Mouse (Mus musculus): ENCODE results near the gene Dyrk2. TPM values are rescaled to one million over a fixed set of nuclear protein-coding genes. Genes with fewer than 3 reads are reported as not detected.

The Dyrk2 gene
- polyA plus RNA-seq, 1 experiment from 2014 or later: 9.5 TPM

- Histone ChIP-seq H3K27me3 (replicated peaks) (no peaks in the 10 kb centered on the region), H3K9me3 (no peaks in the 10 kb centered on the region), H3K36me3 (no peaks in the 10 kb centered on the region), H3K27ac (no peak overlapping the region), H3K4me2 (replicated peaks) (no peak overlapping the region), H3K4me3 (replicated peaks) (no peak overlapping the region), H3K4me1 (replicated peaks) (peaks cover 8% of the 10 kb centered on the region; the same call in 1 of the 2 replicates), H3K9ac (no peak overlapping the region)
- ATAC-seq: no peak
- WGBS: 56% methylated on average over 8 of the region's 8 CpGs
Observed at GRCm38 (mm10) chr10:118837636-118838035, 32.4 kb downstream of the Dyrk2 start.

- no peaks in the 10 kb centered on the region for H3K9me3 ChIP-seq
- no peak overlapping the region for H3K9ac ChIP-seq
- no peak for ATAC-seq
- no peaks in the 10 kb centered on the region for H3K27me3 ChIP-seq (replicated peaks)
- no peak overlapping the region for H3K4me2 ChIP-seq (replicated peaks)
- WGBS: 69% methylated on average over 8 of the region's 8 CpGs
- H3K4me1 ChIP-seq (replicated peaks): no peaks in the 10 kb centered on the region
- H3K27ac ChIP-seq: no peak overlapping the region
- H3K4me3 ChIP-seq (replicated peaks): no peak overlapping the region
- H3K36me3 ChIP-seq: no peaks in the 10 kb centered on the region
Observed at GRCm38 (mm10) chr10:118831190-118831589, 38.8 kb downstream of the Dyrk2 start.

- H3K9ac ChIP-seq: no peak overlapping the region
- H3K4me1 ChIP-seq (replicated peaks): no peaks in the 10 kb centered on the region
- H3K9me3 ChIP-seq: no peaks in the 10 kb centered on the region
- WGBS: 67% methylated on average over 2 of the region's 2 CpGs
- H3K27me3 ChIP-seq (replicated peaks): no peaks in the 10 kb centered on the region
- no peak overlapping the region for H3K27ac ChIP-seq
- H3K4me3 ChIP-seq (replicated peaks): no peak overlapping the region
- H3K4me2 ChIP-seq (replicated peaks): no peak overlapping the region
- H3K36me3 ChIP-seq: no peaks in the 10 kb centered on the region
- ATAC-seq: no peak
Observed at GRCm38 (mm10) chr10:118829641-118830040, 40.4 kb downstream of the Dyrk2 start.

GRCm38 (mm10) chr10:118827116-118827515 is 42.9 kb downstream of the Dyrk2 start:
- no peak overlapping the region for H3K27ac ChIP-seq
- no peaks in the 10 kb centered on the region for H3K27me3 ChIP-seq (replicated peaks)
- no peaks in the 10 kb centered on the region for H3K9me3 ChIP-seq
- ATAC-seq: no peak
- no peak overlapping the region for H3K4me2 ChIP-seq (replicated peaks)
- WGBS: 93% methylated on average over 7 of the region's 7 CpGs
- H3K4me1 ChIP-seq (replicated peaks): no peaks in the 10 kb centered on the region
- no peak overlapping the region for H3K4me3 ChIP-seq (replicated peaks)
- no peak overlapping the region for H3K9ac ChIP-seq
- H3K36me3 ChIP-seq: no peaks in the 10 kb centered on the region

GRCm38 (mm10) chr10:118824830-118825229 is 45.2 kb downstream of the Dyrk2 start:
- no peak overlapping the region for H3K4me2 ChIP-seq (replicated peaks)
- H3K27me3 ChIP-seq (replicated peaks): no peaks in the 10 kb centered on the region
- WGBS: 85% methylated on average over 8 of the region's 8 CpGs
- H3K4me1 ChIP-seq (replicated peaks): no peaks in the 10 kb centered on the region
- H3K9me3 ChIP-seq: no peaks in the 10 kb centered on the region
- H3K36me3 ChIP-seq: no peaks in the 10 kb centered on the region
- H3K27ac ChIP-seq: no peak overlapping the region
- H3K9ac ChIP-seq: no peak overlapping the region
- no peak overlapping the region for H3K4me3 ChIP-seq (replicated peaks)
- ATAC-seq: no peak

GRCm38 (mm10) chr10:118820901-118821300 is 49.1 kb downstream of the Dyrk2 start:
- Histone ChIP-seq H3K9me3 (no peaks in the 10 kb centered on the region), H3K4me2 (replicated peaks) (no peak overlapping the region), H3K4me3 (replicated peaks) (no peak overlapping the region), H3K27me3 (replicated peaks) (no peaks in the 10 kb centered on the region), H3K4me1 (replicated peaks) (no peaks in the 10 kb centered on the region), H3K9ac (no peak overlapping the region), H3K36me3 (no peaks in the 10 kb centered on the region), H3K27ac (no peak overlapping the region)
- WGBS: 32% methylated on average over 7 of the region's 7 CpGs
- peak; percentile 75 for ATAC-seq

GRCm38 (mm10) chr10:118819846-118820245 is 50.2 kb downstream of the Dyrk2 start:
- Histone ChIP-seq H3K9ac (no peak overlapping the region), H3K4me1 (replicated peaks) (no peaks in the 10 kb centered on the region), H3K27me3 (replicated peaks) (no peaks in the 10 kb centered on the region), H3K27ac (0 out of 2 replicates have a peak overlapping the region, but pooled peaks have one; percentile 3), H3K4me3 (replicated peaks) (no peak overlapping the region), H3K4me2 (replicated peaks) (no peak overlapping the region), H3K36me3 (no peaks in the 10 kb centered on the region), H3K9me3 (no peaks in the 10 kb centered on the region)
- no peak for ATAC-seq
- WGBS: 79% methylated on average over 4 of the region's 4 CpGs

GRCm38 (mm10) chr10:118817089-118817488 is 52.9 kb downstream of the Dyrk2 start:
- peak; percentile 91 for ATAC-seq
- Histone ChIP-seq H3K4me2 (replicated peaks) (no peak overlapping the region), H3K4me1 (replicated peaks) (no peaks in the 10 kb centered on the region), H3K4me3 (replicated peaks) (no peak overlapping the region), H3K9ac (no peak overlapping the region), H3K27ac (no peak overlapping the region), H3K9me3 (no peaks in the 10 kb centered on the region), H3K27me3 (replicated peaks) (no peaks in the 10 kb centered on the region), H3K36me3 (no peaks in the 10 kb centered on the region)
- WGBS: 60% methylated on average over 6 of the region's 6 CpGs

- Histone ChIP-seq H3K36me3 (no peaks in the 10 kb centered on the region), H3K27ac (no peak overlapping the region), H3K9me3 (no peaks in the 10 kb centered on the region), H3K9ac (no peak overlapping the region), H3K27me3 (replicated peaks) (no peaks in the 10 kb centered on the region), H3K4me1 (replicated peaks) (peaks cover 3% of the 10 kb centered on the region; the same call in 1 of the 2 replicates), H3K4me2 (replicated peaks) (no peak overlapping the region), H3K4me3 (replicated peaks) (no peak overlapping the region)
- no peak for ATAC-seq
- WGBS: 65% methylated on average over 6 of the region's 6 CpGs
Observed at GRCm38 (mm10) chr10:118811945-118812344, 58.1 kb downstream of the Dyrk2 start.

- Histone ChIP-seq H3K27me3 (replicated peaks) (no peaks in the 10 kb centered on the region), H3K4me2 (replicated peaks) (peak overlapping the region; percentile 37; the same call in 1 of the 2 replicates), H3K9me3 (no peaks in the 10 kb centered on the region), H3K4me1 (replicated peaks) (peaks cover 3% of the 10 kb centered on the region; the same call in 1 of the 2 replicates), H3K9ac (no peak overlapping the region), H3K4me3 (replicated peaks) (no peak overlapping the region), H3K36me3 (no peaks in the 10 kb centered on the region), H3K27ac (no peak overlapping the region)
- ATAC-seq: peak; percentile 69
- WGBS: 30% methylated on average over 16 of the region's 16 CpGs
Observed at GRCm38 (mm10) chr10:118810908-118811711, 58.9 kb downstream of the Dyrk2 start.
